Mouse (Mus musculus): ENCODE data around the gene Actr3b.
"Not testable (repeated sequence)": the region's sequence is repeated elsewhere in the genome, so short reads cannot be mapped to it uniquely, and the experiment has no call there.

Gene Actr3b

DNA sequence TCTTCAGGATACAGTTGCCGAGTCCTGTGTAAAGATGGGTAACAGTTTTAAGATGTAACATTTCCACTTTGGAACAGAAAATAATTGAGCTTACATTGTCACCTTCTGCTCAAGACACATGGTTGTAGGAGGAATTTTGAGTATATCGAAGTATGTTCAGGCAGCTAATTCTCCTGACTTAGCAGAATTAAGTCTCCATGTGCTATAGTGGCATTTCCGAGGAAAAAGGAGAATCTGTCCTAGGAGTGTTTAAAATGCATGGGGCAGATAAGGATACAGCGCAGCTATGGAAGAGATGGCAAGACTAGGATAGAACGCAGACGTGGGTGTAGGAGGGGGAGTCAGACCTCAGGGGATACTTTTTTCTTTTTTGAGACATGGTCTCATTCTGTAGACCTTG, 31.8 kb downstream of the Actr3b start:
- DNase-seq, result no peak

DNA sequence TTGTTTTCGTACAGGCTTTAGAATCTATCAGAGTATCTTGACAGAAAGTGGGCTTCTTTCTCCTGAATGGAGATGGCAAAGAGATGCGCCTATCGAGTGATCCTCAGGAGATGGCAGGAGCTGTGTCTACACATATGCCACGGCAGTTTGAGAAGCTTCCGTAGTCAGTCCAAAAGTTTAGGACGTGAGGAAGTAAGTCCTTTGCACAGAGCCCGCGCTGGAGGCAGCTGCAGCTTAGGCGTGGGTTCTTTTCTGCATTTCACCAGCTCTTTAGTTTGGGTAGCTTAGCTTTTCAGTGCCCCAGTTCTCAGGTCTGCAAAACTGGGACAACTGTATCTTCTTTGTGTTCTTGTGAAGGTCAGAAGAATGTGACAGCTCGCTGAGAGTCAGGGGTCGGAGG, 38.0 kb downstream of the Actr3b start:
- no peak for DNase-seq

- DNase-seq, result no peak
Observed at GRCm38 (mm10) chr5:25800929-25801328, 41.1 kb downstream of the Actr3b start.

DNA sequence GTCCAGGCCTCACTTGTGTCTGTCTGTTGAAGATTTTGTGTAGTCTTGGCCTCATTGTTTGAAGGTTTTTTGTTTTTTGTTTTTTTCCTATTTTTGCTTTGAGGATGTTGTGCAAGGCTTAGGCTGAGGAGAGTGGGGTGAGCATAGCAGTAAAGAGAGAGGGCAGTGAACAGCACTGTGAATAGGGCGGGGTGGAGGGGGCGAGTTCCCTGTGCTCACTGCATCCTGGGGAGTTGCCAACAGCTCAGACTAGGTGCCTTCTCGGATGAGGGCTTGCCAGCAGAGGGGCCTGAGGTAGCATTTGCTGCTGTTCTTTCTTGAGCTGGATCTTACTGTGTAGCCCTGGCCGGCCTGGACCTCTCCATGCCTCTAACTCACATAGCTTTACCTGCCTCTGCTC, 41.9 kb downstream of the Actr3b start:
- DNase-seq, result no peak

DNA sequence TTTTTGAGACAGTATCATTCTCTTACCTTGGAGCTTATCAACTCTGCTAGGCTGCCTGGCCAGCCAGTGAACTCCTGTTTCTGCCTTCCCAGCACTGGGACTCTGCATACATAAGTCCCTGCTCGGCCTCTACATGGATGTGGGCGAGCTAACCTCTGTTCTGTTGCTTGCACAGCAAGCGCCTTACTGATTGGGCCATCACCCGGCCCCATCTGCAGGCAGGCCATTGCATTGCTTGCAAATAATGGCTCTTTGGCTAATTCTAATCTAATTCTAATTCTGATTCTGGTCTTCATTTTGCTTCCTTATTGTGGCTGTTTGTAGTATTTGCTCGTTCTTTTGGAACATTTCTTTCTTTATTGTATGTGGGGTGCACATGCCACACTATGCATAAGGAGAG, 44.8 kb downstream of the Actr3b start:
- DNase-seq, result no peak

DNA sequence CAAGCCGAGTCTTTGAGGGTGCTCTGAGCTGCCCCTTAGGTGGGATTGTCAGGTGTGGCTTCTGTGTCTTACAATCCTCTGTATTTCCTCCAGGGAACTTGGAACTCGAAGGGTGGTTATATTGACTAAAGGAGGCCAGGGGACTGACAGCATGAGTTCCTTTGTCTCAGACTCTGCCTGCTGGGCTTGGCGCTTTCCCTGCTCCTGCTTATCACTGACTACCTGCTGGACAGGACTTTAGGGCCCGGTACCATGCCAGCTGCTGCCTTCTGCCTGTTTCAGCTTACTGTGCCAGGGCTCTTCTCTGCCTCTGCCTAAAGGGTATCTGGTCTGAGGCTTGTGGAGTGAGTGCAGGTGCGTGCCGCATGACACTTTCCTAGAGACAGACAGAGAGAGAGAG, 53.1 kb downstream of the Actr3b start:
- no peak for DNase-seq

- DNase-seq, result no peak
Observed at GRCm38 (mm10) chr5:25829308-25830094, 69.7 kb downstream of the Actr3b start.

GRCm38 (mm10) chr5:25830802-25831201, 71.0 kb downstream of the Actr3b start:
- DNase-seq, result no peak

DNA sequence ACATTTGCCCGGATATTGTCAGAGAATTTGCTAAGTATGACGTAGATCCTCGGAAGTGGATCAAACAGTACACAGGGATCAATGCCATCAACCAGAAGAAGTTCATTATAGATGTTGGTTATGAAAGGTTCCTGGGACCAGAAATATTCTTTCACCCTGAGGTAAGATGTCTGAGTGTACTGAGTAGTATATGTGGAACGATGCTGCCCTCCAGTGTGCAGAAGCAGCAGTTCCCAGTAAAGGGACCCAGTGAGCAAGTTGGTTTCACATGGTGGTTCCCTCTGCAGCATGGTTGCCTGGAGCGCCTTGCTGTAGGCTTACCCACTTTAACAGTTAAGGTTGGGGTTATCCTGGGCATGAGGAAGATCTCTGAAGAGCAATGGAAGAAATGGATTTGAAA, 71.8 kb downstream of the Actr3b start:
- peak in 1 of 2 experiments; percentile 18 for DNase-seq

DNA sequence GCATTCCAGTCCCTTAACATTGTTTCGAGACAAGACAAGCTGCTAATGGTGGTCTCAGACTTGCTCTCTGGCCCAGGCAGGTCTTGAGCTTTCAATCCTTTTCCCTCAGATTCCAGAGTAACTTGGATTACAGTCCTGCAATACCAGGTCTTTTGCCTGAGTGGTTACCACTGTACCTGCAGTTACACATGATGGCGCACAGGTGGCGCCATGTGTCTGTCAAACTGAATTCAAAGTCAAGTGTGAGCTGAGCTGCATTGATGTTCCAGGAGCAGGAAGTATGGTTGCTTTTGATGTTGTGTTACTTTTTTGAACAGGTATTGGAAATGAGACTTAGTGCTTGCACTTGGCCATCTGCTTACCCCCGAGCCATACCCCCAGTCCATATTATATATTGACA, 79.6 kb downstream of the Actr3b start:
- DNase-seq, result peak in 1 of 2 experiments; percentile 23

DNA sequence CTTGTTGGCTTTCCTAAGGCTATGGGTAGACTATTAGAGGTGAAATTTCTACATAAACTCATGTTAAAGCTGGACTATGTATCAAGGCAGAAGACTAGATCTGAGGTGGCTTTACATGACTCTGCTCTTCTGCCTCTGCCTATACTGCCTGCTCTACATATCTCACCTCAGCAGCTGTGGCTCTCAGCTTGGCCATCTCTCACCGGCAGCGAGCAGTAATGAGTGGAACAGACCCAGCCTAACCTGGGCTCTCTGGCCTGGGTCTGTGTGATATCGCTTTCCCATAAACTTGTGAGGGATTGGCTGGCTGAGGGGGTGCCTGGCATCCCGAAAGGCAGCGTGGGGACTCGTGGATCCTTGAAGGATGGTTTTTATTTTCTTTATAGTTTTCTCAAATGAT, 86.8 kb downstream of the Actr3b start:
- no peak for DNase-seq

DNA sequence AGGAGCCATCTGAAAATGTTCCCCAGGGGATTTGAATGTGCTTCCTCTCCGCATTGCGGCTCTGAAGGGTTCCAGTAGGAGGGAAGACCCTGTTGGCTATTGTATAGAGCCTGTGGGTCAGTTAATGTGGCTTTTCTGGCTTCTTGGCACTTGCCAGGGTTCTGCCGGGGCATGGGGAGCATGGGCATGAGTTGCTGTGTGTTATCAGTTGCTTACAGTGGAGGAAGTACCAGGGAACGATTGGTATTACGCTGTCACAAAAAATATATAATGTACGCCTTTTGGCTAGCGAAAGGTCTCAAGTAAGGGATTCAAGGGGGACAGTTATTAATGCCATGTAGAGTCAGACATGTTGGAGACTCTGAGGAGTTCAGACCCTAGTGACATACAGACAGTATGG, 87.4 kb downstream of the Actr3b start:
- DNase-seq, result no peak

- DNase-seq, result peak in 1 of 2 experiments; percentile 3
Observed at GRCm38 (mm10) chr5:25848058-25848457, 88.3 kb downstream of the Actr3b start.

DNA sequence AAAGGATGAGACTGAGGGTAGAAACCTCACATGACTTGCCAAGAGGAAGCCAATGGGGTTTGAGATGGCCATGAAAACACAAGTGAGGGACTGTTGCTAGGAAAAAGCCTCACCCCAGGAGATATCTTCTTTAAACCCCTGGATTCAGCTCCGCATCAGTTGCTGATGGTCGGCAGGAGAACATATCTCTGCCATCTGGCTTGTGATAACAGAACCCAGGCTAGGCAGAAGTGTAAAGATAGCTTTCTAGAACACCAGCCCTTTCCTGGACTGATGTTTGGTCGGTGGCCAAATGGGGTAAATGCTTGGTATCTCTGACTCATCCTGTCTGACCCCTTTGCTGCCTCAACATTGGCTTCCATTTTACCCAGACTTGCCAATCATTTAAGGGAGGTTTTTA, 106.4 kb downstream of the Actr3b start:
- no peak for DNase-seq

DNA sequence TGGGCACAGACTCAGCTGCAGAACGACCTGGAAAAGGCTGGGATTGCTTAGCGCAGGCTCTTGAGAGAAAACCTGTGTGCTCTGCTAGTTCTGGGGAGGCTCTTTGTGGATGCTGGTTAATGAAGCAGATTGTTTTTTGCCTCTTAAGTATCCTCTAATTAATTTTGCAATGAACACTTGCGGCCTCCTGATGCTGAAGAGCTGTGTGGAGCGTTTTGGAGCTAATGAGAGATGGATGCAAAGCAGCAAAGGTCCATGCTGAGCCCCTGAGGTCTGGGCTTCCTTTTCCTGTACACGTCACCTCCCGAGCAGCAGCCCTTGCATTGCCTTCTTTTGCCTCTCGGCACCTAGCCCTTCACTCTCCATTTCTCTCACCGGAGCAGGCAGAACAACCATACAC, 110.1 kb downstream of the Actr3b start:
- no peak for DNase-seq

- no peak for DNase-seq
Observed at GRCm38 (mm10) chr5:25870632-25871031, 110.8 kb downstream of the Actr3b start.

GRCm38 (mm10) chr5:25871342-25872023, 111.7 kb downstream of the Actr3b start:
- no peak for DNase-seq

DNA sequence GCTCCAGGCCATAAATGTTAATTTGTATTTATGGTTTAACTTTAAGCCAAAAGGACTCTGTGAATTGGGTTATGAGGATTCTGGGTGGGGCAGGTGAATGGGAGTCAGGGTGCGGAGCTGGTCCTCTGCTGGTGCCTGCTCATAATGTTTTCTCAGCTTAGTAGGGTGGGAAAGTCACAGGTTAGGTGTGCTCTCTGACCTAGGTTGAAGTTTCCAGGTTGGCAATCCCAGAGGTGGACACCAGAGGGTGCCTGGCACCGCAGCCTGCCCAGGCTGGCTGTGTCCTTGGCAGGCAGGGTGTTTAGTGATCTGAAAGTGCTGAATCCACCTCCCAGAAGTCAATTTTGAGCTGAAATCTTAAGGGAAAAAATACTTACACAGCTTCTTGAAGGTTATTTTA, 113.2 kb downstream of the Actr3b start:
- DNase-seq, result no peak

GRCm38 (mm10) chr5:25875927-25876326, 116.1 kb downstream of the Actr3b start:
- DNase-seq, result not testable (repeated sequence)

DNA sequence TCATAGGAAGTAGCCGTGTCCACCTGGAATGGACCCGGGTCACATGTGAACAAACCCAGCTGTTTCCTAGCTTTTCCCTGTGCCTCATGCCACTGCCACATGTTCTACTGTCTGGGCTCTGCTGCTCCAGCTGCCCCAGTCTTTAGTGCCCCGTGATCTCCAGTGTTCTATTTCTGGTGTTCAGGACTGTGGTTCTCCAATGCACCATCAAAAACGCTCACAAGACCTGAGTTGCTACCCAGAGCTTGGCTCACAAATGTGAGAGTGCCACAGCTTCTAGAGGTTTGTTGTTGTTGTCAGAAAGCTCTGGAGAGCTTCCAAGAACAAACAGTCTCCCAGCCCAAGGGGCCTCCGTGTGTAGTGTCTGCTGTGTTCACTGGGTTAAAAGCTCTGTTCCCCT, 117.5 kb downstream of the Actr3b start:
- DNase-seq, result no peak

DNA sequence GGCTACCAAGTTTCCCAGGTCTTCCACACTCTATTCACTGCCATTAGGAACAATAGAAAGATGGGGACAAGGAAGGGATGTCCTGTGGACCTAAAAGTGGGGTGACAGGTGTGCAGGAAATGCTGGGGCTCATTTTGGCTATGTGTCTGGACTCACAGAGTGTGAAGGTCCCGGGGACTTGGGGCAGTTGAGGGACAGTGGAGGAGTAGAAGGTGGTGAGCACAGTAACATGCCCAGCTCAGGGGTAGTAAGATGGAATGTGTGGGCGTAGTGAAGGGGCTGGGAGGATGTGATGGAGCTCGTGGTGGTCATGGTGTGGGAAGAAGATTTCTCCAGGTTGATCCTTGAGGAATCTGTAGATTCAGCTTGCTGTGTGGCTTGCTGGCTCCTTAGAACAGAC, 118.2 kb downstream of the Actr3b start:
- DNase-seq, result no peak

DNA sequence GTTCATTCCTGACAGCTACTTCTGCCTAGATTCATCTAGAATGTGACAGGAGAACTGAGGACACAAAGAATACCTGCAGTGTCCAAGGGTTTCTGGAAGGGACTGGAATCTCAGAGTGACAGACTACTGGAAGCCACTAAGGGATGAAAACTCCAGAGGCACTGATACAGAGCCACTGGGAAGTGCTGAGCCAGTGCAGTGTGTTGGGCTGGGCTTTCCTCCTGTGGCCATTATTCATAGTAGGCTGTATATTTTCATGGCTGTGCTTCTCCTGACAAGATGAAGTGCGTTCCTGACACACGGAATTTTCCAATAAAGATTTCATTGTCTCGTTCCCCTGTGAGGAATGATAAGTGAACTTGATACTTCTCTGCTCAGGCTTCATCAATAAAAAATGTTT, 126.9 kb downstream of the Actr3b start:
- no peak for DNase-seq

GRCm38 (mm10) chr5:25889746-25890382, 130.1 kb downstream of the Actr3b start:
- DNase-seq, result no peak

DNA sequence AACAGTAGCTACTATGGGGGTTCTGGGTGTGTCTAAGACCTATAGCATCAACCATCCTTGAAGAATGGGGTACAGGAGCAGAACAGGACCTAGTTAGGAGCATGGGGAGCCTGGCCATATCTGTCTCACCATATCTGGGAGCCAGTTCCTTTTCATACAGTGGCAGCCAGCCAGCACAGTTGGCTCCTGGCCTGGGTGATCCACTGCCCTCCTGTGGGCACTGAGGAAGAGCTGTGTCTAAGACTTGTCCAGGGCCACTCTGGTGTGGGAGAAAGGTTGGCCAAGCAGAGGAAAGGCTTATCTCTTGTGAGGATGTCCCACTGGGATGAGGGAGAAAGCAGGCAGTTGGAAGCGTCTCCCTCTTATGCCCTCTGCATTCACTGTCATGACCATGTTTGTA, 131.5 kb downstream of the Actr3b start:
- DNase-seq, result no peak

Measured in spleen, adult 18-20 months (tissue).